Mouse (Mus musculus) MEL (cell line): Measurements from ENCODE around the gene Izumo1.

Experiments used
- CHD2 ChIP-seq: IDR thresholded peaks from 2 replicates; pipeline ENCODE4 v1.6.1; 2011; ENCODE audit warnings: low read length, improper control_type of control experiment
- CTCF ChIP-seq, 3 experiments: IDR thresholded peaks in 2 of 3; conservative IDR thresholded peaks in 1 of 3; 2 replicates each; pipeline ENCODE4 v1.5.1; 2011 to 2012; ENCODE audit warnings: low read length in 3 of 3, low read depth in 2 of 3, mild to moderate bottlenecking in 2 of 3, improper control_type of control experiment in 1 of 3, inconsistent platforms in 1 of 3, mixed read lengths in 1 of 3, moderate library complexity in 1 of 3; ENCODE audit not compliant: control insufficient read depth in 1 of 3, insufficient read depth in 1 of 3, poor library complexity in 1 of 3, severe bottlenecking in 1 of 3
- GABPA ChIP-seq: IDR thresholded peaks from 2 replicates; pipeline ENCODE4 v1.6.1; 2012; ENCODE audit warnings: low read depth, mild to moderate bottlenecking, inconsistent platforms, low read length, improper control_type of control experiment, moderate library complexity
- MAFK ChIP-seq: IDR thresholded peaks from 2 replicates; pipeline ENCODE4 v1.6.1; 2011; ENCODE audit warnings: low read depth, mild to moderate bottlenecking, low read length, improper control_type of control experiment, borderline replicate concordance
- POLR2A ChIP-seq, 2 experiments: IDR thresholded peaks; 2 replicates each; pipeline ENCODE4 v1.6.1; 2011 to 2012; ENCODE audit warnings: low read length in 2 of 2, mild to moderate bottlenecking in 2 of 2, control low read depth in 1 of 2, improper control_type of control experiment in 1 of 2, low read depth in 1 of 2, moderate library complexity in 1 of 2; ENCODE audit not compliant: control insufficient read depth in 1 of 2, insufficient read depth in 1 of 2, poor library complexity in 1 of 2
- POLR2AphosphoS2 ChIP-seq: IDR thresholded peaks from 2 replicates; pipeline ENCODE4 v1.6.1; 2011; ENCODE audit warnings: low read length, improper control_type of control experiment
- USF1 ChIP-seq: IDR thresholded peaks from 2 replicates; pipeline ENCODE4 v1.6.1; 2014; ENCODE audit warnings: low read depth, mild to moderate bottlenecking, inconsistent platforms, low read length, improper control_type of control experiment, moderate library complexity
- ZC3H11A ChIP-seq: IDR thresholded peaks from 2 replicates; pipeline ENCODE4 v1.6.1; 2012; ENCODE audit warnings: low read depth, mild to moderate bottlenecking, inconsistent platforms, low read length, improper control_type of control experiment

DNA sequence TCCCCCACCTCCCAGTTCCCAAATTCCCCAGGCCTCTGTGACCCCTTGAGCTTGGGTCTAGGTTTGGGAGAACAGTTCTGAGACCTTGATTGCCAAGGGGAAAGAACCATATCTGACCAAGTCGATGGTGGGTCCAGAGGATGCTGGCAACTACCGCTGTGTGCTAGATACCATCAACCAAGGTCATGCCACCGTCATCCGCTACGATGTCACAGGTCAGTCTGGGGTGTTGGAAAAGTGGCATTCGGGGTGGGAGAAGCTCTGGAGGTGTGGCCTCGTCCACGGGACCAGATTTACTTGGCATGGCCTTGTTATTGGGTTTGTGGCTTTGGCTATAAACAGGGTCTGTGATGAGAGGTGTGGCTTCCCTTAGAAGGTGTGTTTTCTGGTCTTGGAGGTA, 3.9 kb downstream of the Izumo1 start:
- no peak for TF ChIP-seq CTCF (IDR thresholded peaks at IDR 0.05 in 2 of 3, conservative IDR thresholded peaks at IDR 0.05 in 1 of 3; ENCODE audit: control insufficient read depth in 1 of 3, insufficient read depth in 1 of 3, low read depth in 2 of 3, low read length in 3 of 3, poor library complexity in 1 of 3, severe bottlenecking in 1 of 3)
- no peak for TF ChIP-seq USF1
- TF ChIP-seq CHD2: no peak
- TF ChIP-seq POLR2AphosphoS2: no peak
- no peak for TF ChIP-seq POLR2A (IDR thresholded peaks at IDR 0.05; ENCODE audit: control insufficient read depth in 1 of 2, insufficient read depth in 1 of 2, low read depth in 1 of 2, low read length in 2 of 2, poor library complexity in 1 of 2)
- no peak for TF ChIP-seq ZC3H11A
- TF ChIP-seq MAFK: no peak
- no peak for TF ChIP-seq GABPA
